9 mouse cellular contexts compared by ENCODE assay signal in the genomic region with DNA sequence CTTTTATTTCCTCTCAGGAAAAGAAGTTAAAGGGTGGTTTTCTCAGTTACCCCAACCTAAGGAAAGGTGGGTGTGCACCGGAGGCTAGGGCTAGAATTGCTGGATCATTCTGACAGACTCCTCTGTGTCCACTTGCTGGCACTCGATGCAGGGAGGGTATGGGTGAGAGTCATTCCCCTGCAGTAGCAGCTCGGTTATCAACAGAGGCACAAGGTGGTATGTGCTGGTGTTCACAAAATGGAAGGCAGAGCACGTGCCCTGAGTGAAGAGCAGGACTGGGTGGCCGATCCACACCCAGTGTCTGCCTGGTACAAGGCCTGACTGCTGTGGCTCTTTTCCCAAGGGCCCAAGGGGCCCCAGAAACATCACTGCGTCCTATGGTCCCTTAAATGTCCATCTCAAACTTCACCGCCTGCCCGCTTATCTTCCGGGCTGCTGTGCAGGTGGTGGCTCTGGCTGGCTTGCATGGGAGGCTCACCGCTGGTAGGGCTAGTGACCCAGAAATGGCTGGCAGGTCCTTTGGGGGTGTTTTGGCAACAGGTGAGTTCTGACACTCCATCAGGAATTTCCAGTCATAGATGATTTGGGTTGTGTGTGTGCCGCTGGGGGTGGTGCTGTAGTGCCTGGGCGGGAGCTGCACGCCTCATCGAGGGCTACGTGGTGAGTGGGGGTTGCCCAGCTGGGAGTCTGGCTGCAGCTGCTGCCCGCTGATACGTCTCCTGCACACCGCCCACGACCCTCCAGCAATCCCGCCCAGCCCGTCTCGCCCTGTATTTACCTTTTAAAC. TPM values are rescaled to one million over a fixed set of nuclear protein-coding genes. Genes with fewer than 3 reads are reported as not detected.
DNase-seq lines count a peak whose midpoint lies in the region; ATAC-seq and TF ChIP-seq lines count a peak whose summit lies in the region.
"Had no signal": no experiment of that assay in that cellular context is flagged by ENCODE, and none has a peak within 500 bp of the region (broad histone marks: within the 10 kb centered on the region; RNA-seq: fewer than 3 reads in every experiment).

No protein-coding gene starts in this region.

- no peak for TF ChIP-seq POLR2A in cerebellum, adult 2 months (IDR thresholded peaks at IDR 0.05; ENCODE audit: borderline replicate concordance, insufficient read depth, low read length)

- no peak overlapping the region for H3K4me3 ChIP-seq in hindbrain, embryonic 10.5 days
- no peak overlapping the region for H3K4me3 ChIP-seq in hindbrain, embryonic 14.5 days (replicated peaks; ENCODE audit: low read length)
- H3K4me3 ChIP-seq in stomach, embryonic 15.5 days (replicated peaks), result peak overlapping the region; percentile 3; the same call in 1 of the 2 replicates
- H3K4me3 ChIP-seq in cerebellum, adult 2 months (replicated peaks; ENCODE audit: insufficient read depth, low read depth, low read length), result no peak overlapping the region

- H3K4me2 ChIP-seq in hindbrain, embryonic 14.5 days (replicated peaks), result no peak overlapping the region
- peak overlapping the region; percentile 47 for H3K4me2 ChIP-seq in stomach, embryonic 15.5 days

- no peaks in the 10 kb centered on the region for H3K9me3 ChIP-seq in hindbrain, embryonic 10.5 days
- H3K9me3 ChIP-seq in hindbrain, embryonic 14.5 days (ENCODE audit: control insufficient read depth, low read length), result no peaks in the 10 kb centered on the region
- H3K9me3 ChIP-seq in stomach, embryonic 15.5 days, result no peaks in the 10 kb centered on the region

- no peak for ATAC-seq in hindbrain, embryonic 14.5 days (ENCODE audit: low FRiP score)
- peak; percentile 64 for ATAC-seq in common myeloid progenitor, adult 5-6 weeks (replicated peaks; ENCODE audit: low read depth, poor library complexity, severe bottlenecking)
- ATAC-seq in inflammation-experienced regulatory T-cells, adult 6 months, result peak; percentile 14
- ATAC-seq in stomach, embryonic 15.5 days (ENCODE audit: insufficient read depth, low FRiP score, low read depth), result peak; percentile 93

- H3K36me3 ChIP-seq in hindbrain, embryonic 10.5 days, result no peaks in the 10 kb centered on the region
- H3K36me3 ChIP-seq in hindbrain, embryonic 14.5 days (replicated peaks; ENCODE audit: control insufficient read depth, insufficient read depth), result no peaks in the 10 kb centered on the region
- H3K36me3 ChIP-seq in stomach, embryonic 15.5 days, result no peaks in the 10 kb centered on the region

- no peak overlapping the region for H3K27ac ChIP-seq in hindbrain, embryonic 10.5 days
- H3K27ac ChIP-seq in hindbrain, embryonic 14.5 days, result no peak overlapping the region
- H3K27ac ChIP-seq in stomach, embryonic 15.5 days, result no peak overlapping the region
- H3K27ac ChIP-seq in cerebellum, adult 2 months (ENCODE audit: insufficient read depth, low read length), result no peak overlapping the region

- no peaks in the 10 kb centered on the region for H3K27me3 ChIP-seq in hindbrain, embryonic 10.5 days (ENCODE audit: insufficient read depth, poor library complexity, severe bottlenecking)
- H3K27me3 ChIP-seq in hindbrain, embryonic 14.5 days (ENCODE audit: control insufficient read depth, insufficient read depth, low read length), result no peaks in the 10 kb centered on the region
- no peaks in the 10 kb centered on the region for H3K27me3 ChIP-seq in stomach, embryonic 15.5 days (replicated peaks)
- H3K27me3 ChIP-seq in cerebellum, adult 2 months (ENCODE audit: control insufficient read depth, insufficient read depth, low read length), result no peaks in the 10 kb centered on the region

- H3K9ac ChIP-seq in hindbrain, embryonic 14.5 days, result no peak overlapping the region
- H3K9ac ChIP-seq in stomach, embryonic 15.5 days, result no peak overlapping the region

- peaks cover 8% of the 10 kb centered on the region for H3K4me1 ChIP-seq in hindbrain, embryonic 10.5 days (replicated peaks)
- no peaks in the 10 kb centered on the region for H3K4me1 ChIP-seq in hindbrain, embryonic 14.5 days (replicated peaks; ENCODE audit: control insufficient read depth, insufficient read depth, low read length)
- peaks cover 7% of the 10 kb centered on the region; the same call in 1 of the 2 replicates for H3K4me1 ChIP-seq in stomach, embryonic 15.5 days
- no peaks in the 10 kb centered on the region for H3K4me1 ChIP-seq in cerebellum, adult 2 months (ENCODE audit: control insufficient read depth, insufficient read depth, low read length)

- DNase-seq in hindbrain, embryonic 10.5 days (ENCODE audit: low spot score), result peak; percentile 19
- no peak for DNase-seq in hindbrain, embryonic 14.5 days (ENCODE audit: low spot score)
- DNase-seq in lung, postnatal 14 days, result peak; percentile 35
- no peak for DNase-seq in frontal cortex, adult 2 months (ENCODE audit: extremely low spot score in 1 of 2, low spot score in 1 of 2)
- DNase-seq in cerebellum, adult 2 months, result no peak

- whole genome bisulfite sequencing in hindbrain, embryonic 10.5 days, result 40% methylated on average over 22 of the region's 22 CpGs
- 47% methylated on average over 22 of the region's 22 CpGs for WGBS in hindbrain, embryonic 14.5 days
- WGBS in stomach, embryonic 15.5 days, result 41% methylated on average over 22 of the region's 22 CpGs
- WGBS in cerebellum, adult 2 months, result 32% methylated on average over 22 of the region's 22 CpGs

- no peak for TF ChIP-seq CTCF in cerebellum, adult 2 months (IDR thresholded peaks at IDR 0.05; ENCODE audit: borderline replicate concordance, insufficient read depth, low read depth, low read length)

RNA-seq across cellular contexts. Expression of a gene that starts 11.6 kb away (rescaled TPM):
- 0.39 and 0.73 TPM in 2 replicates for polyA plus RNA-seq in hindbrain, embryonic 10.5 days (2016; fragmentation: Nextera tagmentation; extraction: Ambion mirVana)
- 0.95 and 1.0 TPM in 2 replicates for polyA plus RNA-seq in hindbrain, embryonic 14.5 days (2014; fragmentation: Nextera tagmentation; extraction: Ambion mirVana)
- total RNA-seq in common myeloid progenitor, adult 5-6 weeks (2017), result 58.3 and 68.1 TPM in 2 replicates
- polyA plus RNA-seq in inflammation-experienced regulatory T-cells, adult 6 months (2017; shearing (Covaris generic)), result 100 to 1,000 TPM; 364 to 477 (median 416) TPM
- polyA plus RNA-seq in stomach, embryonic 15.5 days (2015; fragmentation: Nextera tagmentation; extraction: Ambion mirVana), result 2.0 and 2.3 TPM in 2 replicates
- polyA plus RNA-seq in frontal cortex, adult 2 months (2012; rRNA removed), result 1.7 and 2.0 TPM in 2 replicates
- 1.6 TPM in 2 replicates for polyA plus RNA-seq in cerebellum, adult 2 months (2012; rRNA removed)

RNA-seq across cellular contexts. Expression of a gene that starts 24.0 kb away (rescaled TPM):
- polyA plus RNA-seq in hindbrain, embryonic 10.5 days (2016; fragmentation: Nextera tagmentation; extraction: Ambion mirVana), result not detected in 2 replicates
- polyA plus RNA-seq in hindbrain, embryonic 14.5 days (2014; fragmentation: Nextera tagmentation; extraction: Ambion mirVana), result not detected in 2 replicates
- 190 and 320 TPM in 2 replicates for total RNA-seq in common myeloid progenitor, adult 5-6 weeks (2017)
- polyA plus RNA-seq in inflammation-experienced regulatory T-cells, adult 6 months (2017; shearing (Covaris generic)), result 100 to 1,000 TPM; 344 to 542 (median 352) TPM
- polyA plus RNA-seq in stomach, embryonic 15.5 days (2015; fragmentation: Nextera tagmentation; extraction: Ambion mirVana), result 0.14 and 1.1 TPM in 2 replicates
- polyA plus RNA-seq in frontal cortex, adult 2 months (2012; rRNA removed), result 1.4 and 1.6 TPM in 2 replicates
- polyA plus RNA-seq in cerebellum, adult 2 months (2012; rRNA removed), result 1.4 and 2.3 TPM in 2 replicates

RNA-seq across cellular contexts. Expression of a gene that starts 26.7 kb away (rescaled TPM):
- polyA plus RNA-seq in hindbrain, embryonic 10.5 days (2016; fragmentation: Nextera tagmentation; extraction: Ambion mirVana), result not detected in 2 replicates
- polyA plus RNA-seq in hindbrain, embryonic 14.5 days (2014; fragmentation: Nextera tagmentation; extraction: Ambion mirVana), result not detected in 2 replicates
- not detected in 2 replicates for total RNA-seq in common myeloid progenitor, adult 5-6 weeks (2017)
- under 1 TPM in 2 of 3 experiments, not detected in 1; 0.67 to 0.74 TPM for polyA plus RNA-seq in inflammation-experienced regulatory T-cells, adult 6 months (2017; shearing (Covaris generic))
- polyA plus RNA-seq in stomach, embryonic 15.5 days (2015; fragmentation: Nextera tagmentation; extraction: Ambion mirVana), result 0.14 TPM in 1 of 2 replicates, not detected in the other
- polyA plus RNA-seq in frontal cortex, adult 2 months (2012; rRNA removed), result not detected in 2 replicates
- not detected in 2 replicates for polyA plus RNA-seq in cerebellum, adult 2 months (2012; rRNA removed)

RNA-seq across cellular contexts. Expression of a gene that starts 37.0 kb away (rescaled TPM):
- 0.09 and 0.17 TPM in 2 replicates for polyA plus RNA-seq in hindbrain, embryonic 10.5 days (2016; fragmentation: Nextera tagmentation; extraction: Ambion mirVana)
- polyA plus RNA-seq in hindbrain, embryonic 14.5 days (2014; fragmentation: Nextera tagmentation; extraction: Ambion mirVana), result 0.21 and 0.41 TPM in 2 replicates
- 22.4 and 24.8 TPM in 2 replicates for total RNA-seq in common myeloid progenitor, adult 5-6 weeks (2017)
- polyA plus RNA-seq in inflammation-experienced regulatory T-cells, adult 6 months (2017; shearing (Covaris generic)), result 100 to 1,000 TPM; 118 to 148 (median 136) TPM
- polyA plus RNA-seq in stomach, embryonic 15.5 days (2015; fragmentation: Nextera tagmentation; extraction: Ambion mirVana), result 0.96 and 0.98 TPM in 2 replicates
- polyA plus RNA-seq in frontal cortex, adult 2 months (2012; rRNA removed), result 1.3 TPM in 2 replicates
- 0.88 and 1.00 TPM in 2 replicates for polyA plus RNA-seq in cerebellum, adult 2 months (2012; rRNA removed)

RNA-seq across cellular contexts. Expression of a gene that starts 54.1 kb away (rescaled TPM):
- not detected in 2 replicates for polyA plus RNA-seq in hindbrain, embryonic 10.5 days (2016; fragmentation: Nextera tagmentation; extraction: Ambion mirVana)
- not detected in 2 replicates for polyA plus RNA-seq in hindbrain, embryonic 14.5 days (2014; fragmentation: Nextera tagmentation; extraction: Ambion mirVana)
- not detected in 2 replicates for total RNA-seq in common myeloid progenitor, adult 5-6 weeks (2017)
- polyA plus RNA-seq in inflammation-experienced regulatory T-cells, adult 6 months (2017; shearing (Covaris generic)), result not detected
- not detected in 2 replicates for polyA plus RNA-seq in stomach, embryonic 15.5 days (2015; fragmentation: Nextera tagmentation; extraction: Ambion mirVana)
- 0.04 and 0.11 TPM in 2 replicates for polyA plus RNA-seq in frontal cortex, adult 2 months (2012; rRNA removed)
- polyA plus RNA-seq in cerebellum, adult 2 months (2012; rRNA removed), result 0.11 TPM in 1 of 2 replicates, not detected in the other
- total RNA-seq: adrenal gland, adult 18-20 months had no signal

Comparison
In these comparisons a context has a peak if more than half of its experiments do, and no peak if none do; other contexts are left out.
1. DNase-seq: peak in hindbrain, embryonic 10.5 days (single experiment) and lung, postnatal 14 days (single experiment); none in hindbrain, embryonic 14.5 days (single experiment), frontal cortex, adult 2 months (0 of 2) and cerebellum, adult 2 months (0 of 2).
2. RNA of a gene that starts 11.6 kb away (polyA plus RNA-seq): 364 to 477 TPM in inflammation-experienced regulatory T-cells, adult 6 months; 2.0 to 2.3 TPM in stomach, embryonic 15.5 days, 1.7 to 2.0 TPM in frontal cortex, adult 2 months, 1.6 TPM in cerebellum, adult 2 months, 0.95 to 1.0 TPM in hindbrain, embryonic 14.5 days and 0.39 to 0.73 TPM in hindbrain, embryonic 10.5 days; every median in the first group is over 100 times any median in the second.
3. RNA of a gene that starts 24.0 kb away (polyA plus RNA-seq): 344 to 542 TPM in inflammation-experienced regulatory T-cells, adult 6 months; 1.4 to 2.3 TPM in cerebellum, adult 2 months, 1.4 to 1.6 TPM in frontal cortex, adult 2 months, 0.14 to 1.1 TPM in stomach, embryonic 15.5 days, not detected in hindbrain, embryonic 14.5 days and not detected in hindbrain, embryonic 10.5 days; every median in the first group is over 100 times any median in the second.